Mouse (Mus musculus) Patski (cell line): ENCODE measurements around the gene Nr3c2. TPM values are rescaled to one million over a fixed set of nuclear protein-coding genes. Genes with fewer than 3 reads are reported as not detected.

Source experiments
- ATAC-seq: fragments of 100-300 bp; one replicate; pipeline ENCODE4 v1.8.0; 2021
- CTCF ChIA-PET: fragments of 350-600 bp; sonication (Branson Sonifier 250); formaldehyde crosslinking; loops from one replicate; lab custom pipeline; 2022; ENCODE audit warnings: inconsistent platforms; lab: Charles Lee
- POLR2A ChIA-PET: fragments of 350-600 bp; sonication (Branson Sonifier 250); formaldehyde crosslinking; loops from one replicate; lab custom pipeline; 2022; ENCODE audit warnings: antibody characterized with exemption, inconsistent platforms; lab: Charles Lee
- DNase-seq: peaks from one replicate; pipeline ENCODE4 v3.0.0-alpha.2; 2011; ENCODE audit warnings: low read depth, low spot score
- H3K27me3 ChIP-seq: fragments of 371-371 bp; one replicate; pipeline ENCODE4 v1.5.1; 2021
- CTCF ChIP-seq: fragments of 100-300 bp; IDR thresholded peaks from one replicate; pipeline ENCODE4 v1.5.1; 2021
- in situ Hi-C: fragments of 300-500 bp; cut with MboI; formaldehyde crosslinking; loops from 3 replicates; pipeline ENCODE4 v1.11.1; 2018; ENCODE audit warnings: low pct_unique_long_range_greater_than_20kb, mixed read lengths
- polyA plus RNA-seq: library from polyadenylated mRNA; unstranded; gene quantifications from one replicate; pipeline ENCODE4 v1.2.3, GENCODE M21; 2021

Nr3c2 gene
- polyA plus RNA-seq, 1 experiment from 2014 or later = 6.7 TPM

DNA sequence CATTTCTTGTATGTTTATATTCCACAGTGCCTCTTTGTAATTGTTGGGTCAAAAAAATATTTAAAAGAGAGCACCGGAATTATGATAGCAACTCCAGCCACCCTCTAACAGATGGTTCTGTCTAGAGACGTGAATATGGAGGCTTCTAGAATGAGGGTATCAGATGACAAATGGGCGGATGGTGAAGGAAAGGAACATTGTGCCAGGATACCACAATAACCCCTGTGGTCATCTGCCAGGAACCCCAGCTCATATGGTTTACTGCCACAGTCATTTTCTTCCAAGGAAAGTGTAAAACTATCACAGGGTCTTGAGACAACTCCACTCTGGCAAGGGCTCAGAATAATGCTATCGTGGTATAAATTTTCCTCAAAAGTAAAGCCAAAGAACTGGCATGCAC is 289.1 kb downstream of the Nr3c2 start:
- DNase-seq = no peak
- ChIA-PET POLR2A (no interaction called here), CTCF (interaction anchor here (1.1 kb wide), 1 partner anchor 13 kb away, joined by 3 read pairs; no protein-coding TSS in a partner anchor)
- H3K27me3 ChIP-seq = no peaks in the 10 kb centered on the region
- ATAC-seq = no peak
- TF ChIP-seq CTCF = no peak
- in situ Hi-C loops = no loop called here

DNA sequence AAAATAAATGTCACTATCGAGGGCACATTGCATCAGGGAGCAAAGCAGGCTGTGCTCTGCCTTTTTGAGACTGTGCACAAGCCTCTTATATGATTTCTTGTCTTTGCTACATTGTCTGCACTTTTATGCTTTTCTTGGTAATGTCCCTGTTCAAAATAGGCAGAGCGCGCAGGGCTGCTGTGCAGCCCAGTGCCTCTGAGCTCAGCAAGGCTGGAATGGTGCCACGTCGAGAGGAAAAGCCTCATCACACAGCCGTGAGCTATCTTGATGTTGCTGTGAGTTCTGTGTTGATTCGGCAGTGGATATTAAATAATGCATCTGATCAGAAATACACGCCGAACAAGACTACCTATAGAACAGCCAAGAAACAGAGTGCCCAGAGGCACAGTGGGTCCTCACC is 290.1 kb downstream of the Nr3c2 start:
- ATAC-seq = no peak
- in situ Hi-C loops = no loop called here
- no peak for DNase-seq
- POLR2A ChIA-PET = no interaction called here
- H3K27me3 ChIP-seq = no peaks in the 10 kb centered on the region
- TF ChIP-seq CTCF = no peak
- CTCF ChIA-PET = no interaction called here

DNA sequence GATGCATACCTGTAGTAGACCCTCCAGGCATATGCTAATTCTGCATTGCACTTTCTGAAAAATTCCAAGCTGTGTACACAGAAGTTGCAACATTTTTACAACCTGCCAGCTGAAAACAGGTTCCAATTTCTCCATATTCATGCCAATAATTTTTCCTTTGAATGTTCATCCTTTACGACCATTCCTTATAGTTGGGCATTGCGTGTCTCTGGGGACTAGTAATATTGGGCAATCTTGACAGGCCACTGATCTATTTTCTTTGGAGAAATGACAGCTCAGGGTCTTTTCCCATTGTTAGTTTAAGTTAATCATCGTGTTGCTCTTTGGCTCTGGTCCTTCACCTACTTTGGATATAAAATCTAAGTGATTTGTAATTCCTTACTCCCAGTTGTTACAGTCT is 291.2 kb downstream of the Nr3c2 start:
- DNase-seq (no peak), ATAC-seq (no peak)
- in situ Hi-C loops = no loop called here
- ChIA-PET POLR2A (no interaction called here), CTCF (interaction anchor here (1.1 to 1.7 kb wide), 2 partner anchors 26 to 77 kb away, joined by 4 read pairs; no protein-coding TSS in a partner anchor)
- no peaks in the 10 kb centered on the region for H3K27me3 ChIP-seq
- no peak for TF ChIP-seq CTCF

DNA sequence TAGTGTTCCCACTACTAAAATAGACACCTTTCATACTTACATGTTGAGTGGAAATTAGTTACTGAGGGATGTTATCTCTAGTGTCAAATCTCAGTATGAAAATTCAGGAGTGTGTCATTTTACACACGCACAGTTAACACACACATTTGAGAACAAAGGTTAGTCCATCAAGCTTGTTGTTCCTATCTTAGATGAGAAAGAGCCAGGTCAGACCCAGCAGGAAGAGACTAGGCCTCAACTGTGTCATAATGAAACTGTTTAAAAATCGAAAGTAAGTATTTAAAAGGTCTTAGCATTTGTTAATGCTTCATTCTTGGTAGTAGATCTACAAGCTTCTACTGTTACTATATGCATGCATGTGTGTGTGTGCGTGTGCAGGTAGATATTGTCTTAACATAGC is 310.1 kb downstream of the Nr3c2 start:
- ChIA-PET CTCF (no interaction called here), POLR2A (no interaction called here)
- no peaks in the 10 kb centered on the region for H3K27me3 ChIP-seq
- TF ChIP-seq CTCF = no peak
- DNase-seq = no peak
- in situ Hi-C loops = loop anchor here (25.0 kb wide), 1 partner anchor 1147 kb away; no protein-coding TSS in a partner anchor
- no peak for ATAC-seq

DNA sequence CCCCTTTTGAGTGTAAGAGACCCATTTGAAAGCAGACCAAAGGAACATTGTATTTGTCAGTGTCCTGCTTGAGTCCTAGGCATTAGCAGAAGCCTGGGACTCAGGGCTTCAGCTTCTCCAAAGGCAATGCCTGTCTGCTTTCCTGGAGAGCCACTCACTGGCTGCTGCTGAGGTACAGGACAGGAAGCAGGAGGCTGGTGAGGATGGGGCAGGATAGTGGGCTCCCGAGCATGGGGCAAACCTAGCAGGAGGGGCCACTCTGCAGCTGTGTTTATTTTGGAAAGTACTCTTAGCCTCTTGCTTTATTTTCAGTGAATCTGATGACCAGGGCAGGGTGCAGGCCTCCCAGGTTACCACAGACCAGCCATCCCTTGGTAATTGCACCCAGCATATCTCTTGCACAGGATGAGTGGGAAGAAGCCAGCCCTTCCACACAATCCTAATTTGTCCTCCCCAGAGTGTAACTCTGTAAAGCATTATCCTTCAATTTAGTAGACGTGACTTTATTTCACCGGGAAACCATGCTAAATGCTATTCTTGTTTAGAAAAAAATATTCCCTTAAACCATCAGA is 314.7 kb downstream of the Nr3c2 start:
- in situ Hi-C loops = loop anchor here (25.0 kb wide), 1 partner anchor 1152 kb away; no protein-coding TSS in a partner anchor
- ChIA-PET POLR2A (no interaction called here), CTCF (no interaction called here)
- ATAC-seq = no peak
- no peak for DNase-seq
- no peaks in the 10 kb centered on the region for H3K27me3 ChIP-seq
- TF ChIP-seq CTCF = no peak

DNA sequence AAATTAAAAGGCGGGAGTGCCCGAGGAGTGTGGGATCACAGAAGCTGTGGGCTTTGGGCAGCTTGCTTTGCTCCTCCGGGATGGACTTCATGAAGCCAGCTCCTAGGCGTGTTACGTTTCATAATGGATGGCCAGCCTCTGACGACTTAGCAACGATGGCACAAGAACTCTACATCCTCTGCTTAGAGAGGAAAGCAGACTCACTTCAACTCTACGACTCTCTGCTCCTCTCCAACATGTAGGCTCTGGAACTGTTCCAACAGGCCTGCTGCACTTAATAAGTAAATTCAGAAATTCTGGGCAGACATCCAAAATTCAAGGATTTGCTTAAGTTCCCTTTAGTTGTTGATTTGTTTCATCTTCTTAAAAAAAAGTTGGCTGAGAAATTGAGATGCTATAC is 315.4 kb downstream of the Nr3c2 start:
- TF ChIP-seq CTCF = no peak
- DNase-seq = peak; percentile 35
- in situ Hi-C loops = loop anchor here (25.0 kb wide), 1 partner anchor 1152 kb away; no protein-coding TSS in a partner anchor
- POLR2A ChIA-PET = no interaction called here
- CTCF ChIA-PET = no interaction called here
- ATAC-seq = no peak
- H3K27me3 ChIP-seq = no peaks in the 10 kb centered on the region

DNA sequence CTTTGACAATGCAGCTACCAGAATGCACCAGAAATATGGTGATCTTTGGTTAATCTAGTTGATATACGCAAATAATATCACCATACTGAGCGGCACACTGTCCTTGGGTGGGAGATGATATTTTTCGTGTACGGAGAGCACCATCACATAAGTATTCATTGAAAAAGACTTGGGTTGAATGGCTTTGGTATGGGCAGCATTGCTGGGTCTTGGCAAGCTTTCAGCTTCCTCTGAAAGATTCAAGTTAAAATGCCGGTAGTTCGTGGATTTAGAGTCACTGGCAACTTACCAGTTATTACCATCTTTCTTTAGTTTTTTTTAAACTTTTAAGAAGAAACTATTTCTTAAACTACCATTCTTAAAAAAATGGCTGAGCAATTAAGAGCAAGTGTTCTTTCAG is 315.9 kb downstream of the Nr3c2 start:
- in situ Hi-C loops = loop anchor here (25.0 kb wide), 1 partner anchor 1153 kb away; no protein-coding TSS in a partner anchor
- DNase-seq = no peak
- H3K27me3 ChIP-seq = no peaks in the 10 kb centered on the region
- CTCF ChIA-PET = no interaction called here
- POLR2A ChIA-PET = no interaction called here
- TF ChIP-seq CTCF = no peak
- ATAC-seq = no peak

DNA sequence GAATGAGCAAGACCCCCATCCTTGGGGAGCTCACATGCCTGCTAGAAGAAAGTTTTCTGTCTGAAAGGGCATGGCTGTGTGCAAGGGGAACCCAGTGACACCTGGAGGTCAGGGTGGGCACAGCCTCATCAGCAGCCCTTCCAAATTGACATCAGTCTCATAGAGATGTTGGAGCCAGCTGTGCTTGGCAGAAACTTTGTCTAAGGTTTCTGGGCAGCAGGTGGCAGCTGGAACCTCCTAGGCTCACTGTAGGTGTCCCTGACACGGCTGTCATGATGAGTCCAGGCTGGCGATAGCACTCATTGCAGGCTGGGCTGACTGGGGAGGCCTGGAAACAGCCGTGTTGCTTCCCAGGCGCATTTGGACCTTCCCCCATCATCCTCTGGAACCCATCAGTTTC is 323.9 kb downstream of the Nr3c2 start:
- POLR2A ChIA-PET = no interaction called here
- no peak for ATAC-seq

DNA sequence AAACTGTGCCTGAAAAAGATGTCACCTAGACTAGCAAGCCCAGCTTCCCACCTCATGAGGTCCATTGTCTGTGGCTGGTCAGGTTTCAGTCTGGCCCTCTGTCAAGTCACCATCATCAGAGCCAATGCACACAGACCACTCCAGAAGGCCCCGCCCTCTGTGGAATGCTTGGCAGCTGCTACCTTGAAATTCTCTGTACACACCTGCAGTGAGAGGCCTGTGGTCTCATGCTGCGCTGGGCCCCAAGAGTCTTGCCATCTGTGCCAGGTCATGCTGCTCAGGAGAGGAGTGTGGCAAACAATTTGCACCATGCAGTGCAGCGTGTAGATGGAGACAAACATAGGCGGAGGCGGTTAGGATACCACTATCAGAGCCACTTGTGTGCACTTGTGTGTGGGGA is 328.5 kb downstream of the Nr3c2 start:
- ATAC-seq = no peak
- ChIA-PET POLR2A (no interaction called here), CTCF (no interaction called here)
- no peaks in the 10 kb centered on the region for H3K27me3 ChIP-seq
- in situ Hi-C loops = no loop called here
- no peak for DNase-seq
- no peak for TF ChIP-seq CTCF

More for the DNA sequence above, 323.9 kb downstream of the Nr3c2 start:
- in situ Hi-C loops = loop anchor here (25.0 kb wide), 1 partner anchor 1161 kb away; no protein-coding TSS in a partner anchor
- CTCF ChIA-PET = interaction anchor here (0.6 kb wide), 1 partner anchor 18 kb away, joined by 3 read pairs; no protein-coding TSS in a partner anchor
- no peak for DNase-seq
- no peaks in the 10 kb centered on the region for H3K27me3 ChIP-seq
- no peak for TF ChIP-seq CTCF

DNA sequence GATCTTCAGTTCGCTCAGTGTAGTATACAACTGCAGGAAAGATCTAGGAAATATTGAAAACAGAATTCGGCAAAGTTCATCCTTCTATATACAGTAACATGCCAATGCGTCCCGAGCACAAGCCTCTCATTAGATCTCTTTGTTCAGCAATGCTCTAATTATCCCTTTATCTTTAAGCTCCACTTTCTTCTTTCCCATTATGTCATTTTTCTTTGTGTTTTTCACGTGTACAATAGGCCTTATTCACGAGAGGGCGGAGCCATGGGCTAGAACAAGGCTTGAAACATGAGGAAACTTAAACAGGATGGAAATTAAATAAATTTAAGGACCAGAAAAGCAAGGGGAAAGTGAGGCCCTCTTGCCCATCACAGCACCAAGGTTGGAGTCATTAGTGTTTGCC is 329.4 kb downstream of the Nr3c2 start:
- no peak for DNase-seq
- ChIA-PET CTCF (no interaction called here), POLR2A (no interaction called here)
- TF ChIP-seq CTCF = no peak
- no peak for ATAC-seq
- no peaks in the 10 kb centered on the region for H3K27me3 ChIP-seq
- in situ Hi-C loops = no loop called here

DNA sequence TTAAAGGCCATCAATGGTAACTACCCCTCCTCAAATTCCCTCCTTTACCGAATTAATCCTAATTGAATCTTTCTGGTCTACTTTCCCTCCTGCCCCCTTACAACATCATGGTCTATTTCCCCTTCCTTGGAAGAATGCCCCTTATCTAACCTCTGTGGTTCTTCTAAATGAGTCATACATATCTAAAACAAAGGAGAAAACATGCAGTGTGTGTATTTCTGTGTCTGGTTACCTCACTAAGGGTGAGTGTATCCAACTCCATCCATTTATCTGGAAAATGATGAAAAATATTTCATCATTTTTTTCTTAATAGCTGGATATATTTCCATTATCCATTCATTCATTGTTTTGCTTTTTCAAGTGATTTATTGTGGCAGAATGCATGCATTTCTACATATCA is 332.0 kb downstream of the Nr3c2 start:
- in situ Hi-C loops = no loop called here
- ChIA-PET POLR2A (no interaction called here), CTCF (interaction anchor here (1.0 to 2.1 kb wide), 2 partner anchors 13 to 14 kb away, joined by 3 to 6 read pairs; no protein-coding TSS in a partner anchor)
- H3K27me3 ChIP-seq = no peaks in the 10 kb centered on the region
- TF ChIP-seq CTCF = no peak
- DNase-seq = no peak
- ATAC-seq = peak; percentile 87
